Comparison of ENCODE assay signal across 13 mouse cellular contexts in genomic region chr11:95100393-95100792, GRCm38 (mm10). TPM values are rescaled to one million over a fixed set of nuclear protein-coding genes. Genes with fewer than 3 reads are reported as not detected.
DNase-seq lines count a peak whose midpoint lies in the region; ATAC-seq and TF ChIP-seq lines count a peak whose summit lies in the region.
"Had no signal": no experiment of that assay in that cellular context is flagged by ENCODE, and none has a peak within 500 bp of the region (broad histone marks: within the 10 kb centered on the region; RNA-seq: fewer than 3 reads in every experiment).

No protein-coding gene starts in this region.

- H3K36me3 ChIP-seq in hindbrain, postnatal 0 days (ENCODE audit: insufficient read depth, low read length) = no peaks in the 10 kb centered on the region
- no peaks in the 10 kb centered on the region for H3K36me3 ChIP-seq in hindbrain, embryonic 16.5 days (ENCODE audit: control insufficient read depth, insufficient read depth, low read length)
- no peaks in the 10 kb centered on the region for H3K36me3 ChIP-seq in C2C12 (ENCODE audit: control insufficient read depth, insufficient read depth)
- H3K36me3 ChIP-seq in limb, embryonic 10.5 days = no peaks in the 10 kb centered on the region
- no peaks in the 10 kb centered on the region for H3K36me3 ChIP-seq in midbrain, embryonic 13.5 days

- no peak for ATAC-seq in hindbrain, postnatal 0 days
- ATAC-seq in hindbrain, embryonic 16.5 days = no peak
- ATAC-seq in midbrain, embryonic 13.5 days = no peak

- no peaks in the 10 kb centered on the region for H3K9me3 ChIP-seq in hindbrain, postnatal 0 days (ENCODE audit: low read length)
- no peaks in the 10 kb centered on the region for H3K9me3 ChIP-seq in hindbrain, embryonic 16.5 days (ENCODE audit: control insufficient read depth, low read length)
- H3K9me3 ChIP-seq in limb, embryonic 10.5 days (replicated peaks) = no peaks in the 10 kb centered on the region
- H3K9me3 ChIP-seq in midbrain, embryonic 13.5 days = no peaks in the 10 kb centered on the region

- H3K4me2 ChIP-seq in hindbrain, postnatal 0 days (ENCODE audit: low read depth, low read length) = no peak overlapping the region
- H3K4me2 ChIP-seq in hindbrain, embryonic 16.5 days (ENCODE audit: low read length) = no peak overlapping the region
- H3K4me2 ChIP-seq in midbrain, embryonic 13.5 days (replicated peaks) = no peak overlapping the region

- 38% methylated on average over 3 of the region's 3 CpGs for WGBS in hindbrain, postnatal 0 days
- WGBS in hindbrain, embryonic 16.5 days = 27% methylated on average over 3 of the region's 3 CpGs
- WGBS in limb, embryonic 10.5 days = 31% methylated on average over 3 of the region's 3 CpGs
- WGBS in midbrain, embryonic 13.5 days = 37% methylated on average over 3 of the region's 3 CpGs

- DNase-seq in hindbrain, postnatal 0 days (ENCODE audit: low spot score) = no peak
- peak; percentile 75 for DNase-seq in embryo, embryonic 10 days (ENCODE audit: low spot score)
- DNase-seq in limb, embryonic 10.5 days (ENCODE audit: low spot score) = no peak
- no peak for DNase-seq in spleen, postnatal 10 days (ENCODE audit: low spot score in 2 of 2)
- no peak for DNase-seq in c-Kit-positive CD71-positive TER-119-positive erythroid progenitor cells, embryonic 14.5 days (ENCODE audit: low spot score)
- DNase-seq: lung, postnatal 14 days had no signal

- no peak overlapping the region for H3K9ac ChIP-seq in hindbrain, postnatal 0 days (replicated peaks; ENCODE audit: low read length)
- H3K9ac ChIP-seq in hindbrain, embryonic 16.5 days (ENCODE audit: low read depth, low read length) = no peak overlapping the region
- H3K9ac ChIP-seq in midbrain, embryonic 13.5 days (replicated peaks) = no peak overlapping the region

- H3K27me3 ChIP-seq in hindbrain, postnatal 0 days (ENCODE audit: insufficient read depth, low read length) = no peaks in the 10 kb centered on the region
- H3K27me3 ChIP-seq in hindbrain, embryonic 16.5 days (replicated peaks; ENCODE audit: control insufficient read depth, insufficient read depth, low read length) = peaks cover 2% of the 10 kb centered on the region
- no peaks in the 10 kb centered on the region for H3K27me3 ChIP-seq in C2C12 (ENCODE audit: control insufficient read depth, insufficient read depth, insufficient read length)
- H3K27me3 ChIP-seq in limb, embryonic 10.5 days (ENCODE audit: low read depth, poor library complexity, severe bottlenecking) = peaks cover 8% of the 10 kb centered on the region; the same call in 1 of the 2 replicates
- H3K27me3 ChIP-seq in midbrain, embryonic 13.5 days = peaks cover 5% of the 10 kb centered on the region; the same call in 1 of the 2 replicates

- H3K79me3 ChIP-seq in C2C12 (ENCODE audit: low read depth) = no peaks in the 10 kb centered on the region

- no peak overlapping the region for H3ac ChIP-seq in C2C12 (ENCODE audit: control insufficient read depth, insufficient read length, low read depth)

- no peaks in the 10 kb centered on the region for H3K79me2 ChIP-seq in C2C12 (ENCODE audit: control insufficient read depth, insufficient read depth)

- H3K4me3 ChIP-seq in hindbrain, postnatal 0 days (ENCODE audit: low read length) = no peak overlapping the region
- H3K4me3 ChIP-seq in hindbrain, embryonic 16.5 days (ENCODE audit: low read length) = no peak overlapping the region
- no peak overlapping the region for H3K4me3 ChIP-seq in C2C12 (ENCODE audit: insufficient read depth, poor library complexity, severe bottlenecking)
- no peak overlapping the region for H3K4me3 ChIP-seq in limb, embryonic 10.5 days
- no peak overlapping the region for H3K4me3 ChIP-seq in midbrain, embryonic 13.5 days (replicated peaks)

- no peak overlapping the region for H3K27ac ChIP-seq in hindbrain, postnatal 0 days
- no peak overlapping the region for H3K27ac ChIP-seq in hindbrain, embryonic 16.5 days (ENCODE audit: low read depth, low read length)
- peak overlapping the region; percentile 4; the same call in 1 of the 2 replicates for H3K27ac ChIP-seq in limb, embryonic 10.5 days
- H3K27ac ChIP-seq in midbrain, embryonic 13.5 days = no peak overlapping the region

- 0 out of 2 replicates have a peak, but pooled peaks cover 4% of the 10 kb centered on the region for H3K4me1 ChIP-seq in hindbrain, postnatal 0 days (ENCODE audit: insufficient read depth, low read length)
- peaks cover under 1% of the 10 kb centered on the region for H3K4me1 ChIP-seq in hindbrain, embryonic 16.5 days (ENCODE audit: control insufficient read depth, insufficient read depth, low read depth, low read length)
- H3K4me1 ChIP-seq in limb, embryonic 10.5 days = peaks cover 46% of the 10 kb centered on the region
- H3K4me1 ChIP-seq in midbrain, embryonic 13.5 days (replicated peaks) = peaks cover 13% of the 10 kb centered on the region

- peak; percentile 14; the same call in 1 of the 2 replicates for TF ChIP-seq CTCF in hindbrain, postnatal 0 days (IDR thresholded peaks at IDR 0.05; ENCODE audit: low read depth)
- no peak for TF ChIP-seq CTCF in C2C12 (IDR thresholded peaks at IDR 0.05; ENCODE audit: control insufficient read depth, insufficient read depth, insufficient read length)

TF ChIP-seq in C2C12, 6 proteins besides CTCF, POLR2A, EP300 and RAD21:
- TF ChIP-seq MYOD1 (IDR thresholded peaks at IDR 0.05; ENCODE audit: control insufficient read depth, insufficient read length, low read depth) (peak; percentile 71), MAX (IDR thresholded peaks at IDR 0.05) (no peak), MYOG (IDR thresholded peaks at IDR 0.05; ENCODE audit: control insufficient read depth, extremely low read depth, insufficient read length) (no peak)

RNA-seq across cellular contexts. Expression of gene Dlx3, which starts 19.5 kb away (rescaled TPM):
- 0.18 and 0.37 TPM in 2 replicates for total RNA-seq in hindbrain, postnatal 0 days (2014; rRNA removed)
- 0.23 and 0.28 TPM in 2 replicates for polyA plus RNA-seq in hindbrain, postnatal 0 days (2015; fragmentation: Nextera tagmentation; extraction: Ambion mirVana)
- polyA plus RNA-seq in hindbrain, embryonic 16.5 days (2015; fragmentation: Nextera tagmentation; extraction: Ambion mirVana) = 0.19 and 0.32 TPM in 2 replicates
- 31.8 TPM for polyA plus RNA-seq in C2C12 (2012; fragmentation: generic; extraction: Trizol)
- polyA plus RNA-seq in limb, embryonic 10.5 days (2016; fragmentation: Nextera tagmentation; extraction: Ambion mirVana) = 6.9 and 9.5 TPM in 2 replicates
- 0.27 and 0.30 TPM in 2 replicates for polyA plus RNA-seq in midbrain, embryonic 13.5 days (2015; fragmentation: Nextera tagmentation; extraction: Ambion mirVana)
- total RNA-seq: adrenal gland, adult 18-20 months; left cerebral cortex, postnatal 25 days had no signal
- polyA plus RNA-seq: frontal cortex, adult 2 months; heart, embryonic 14.5 days had no signal

RNA-seq across cellular contexts. Expression of gene Itga3, which starts 23.8 kb away (rescaled TPM):
- 55.4 and 68.8 TPM in 2 replicates for total RNA-seq in hindbrain, postnatal 0 days (2014; rRNA removed)
- 13.2 and 14.4 TPM in 2 replicates for polyA plus RNA-seq in hindbrain, postnatal 0 days (2015; fragmentation: Nextera tagmentation; extraction: Ambion mirVana)
- 16.7 and 19.3 TPM in 2 replicates for polyA plus RNA-seq in hindbrain, embryonic 16.5 days (2015; fragmentation: Nextera tagmentation; extraction: Ambion mirVana)
- polyA plus RNA-seq in C2C12 (2012; fragmentation: generic; extraction: Trizol) = 51.1 TPM
- polyA plus RNA-seq in limb, embryonic 10.5 days (2016; fragmentation: Nextera tagmentation; extraction: Ambion mirVana) = 10.2 and 11.1 TPM in 2 replicates
- polyA plus RNA-seq in midbrain, embryonic 13.5 days (2015; fragmentation: Nextera tagmentation; extraction: Ambion mirVana) = 6.6 and 8.8 TPM in 2 replicates

RNA-seq across cellular contexts. Expression of gene Dlx4, which starts 45.7 kb away (rescaled TPM):
- total RNA-seq in hindbrain, postnatal 0 days (2014; rRNA removed) = 0.52 and 0.68 TPM in 2 replicates
- polyA plus RNA-seq in hindbrain, postnatal 0 days (2015; fragmentation: Nextera tagmentation; extraction: Ambion mirVana) = 0.29 and 0.43 TPM in 2 replicates
- polyA plus RNA-seq in hindbrain, embryonic 16.5 days (2015; fragmentation: Nextera tagmentation; extraction: Ambion mirVana) = not detected in 2 replicates
- 0.37 TPM for polyA plus RNA-seq in C2C12 (2012; fragmentation: generic; extraction: Trizol)
- polyA plus RNA-seq in limb, embryonic 10.5 days (2016; fragmentation: Nextera tagmentation; extraction: Ambion mirVana) = 0.85 and 1.9 TPM in 2 replicates
- not detected in 2 replicates for polyA plus RNA-seq in midbrain, embryonic 13.5 days (2015; fragmentation: Nextera tagmentation; extraction: Ambion mirVana)
- total RNA-seq: adrenal gland, adult 18-20 months; left cerebral cortex, postnatal 25 days had no signal
- polyA plus RNA-seq: frontal cortex, adult 2 months; heart, embryonic 14.5 days had no signal

RNA-seq across cellular contexts. Expression of gene Pdk2, which starts 59.2 kb away (rescaled TPM):
- total RNA-seq in hindbrain, postnatal 0 days (2014; rRNA removed) = 25.0 and 32.0 TPM in 2 replicates
- polyA plus RNA-seq in hindbrain, postnatal 0 days (2015; fragmentation: Nextera tagmentation; extraction: Ambion mirVana) = 46.8 and 49.0 TPM in 2 replicates
- polyA plus RNA-seq in hindbrain, embryonic 16.5 days (2015; fragmentation: Nextera tagmentation; extraction: Ambion mirVana) = 34.6 and 42.1 TPM in 2 replicates
- 1.8 TPM for polyA plus RNA-seq in C2C12 (2012; fragmentation: generic; extraction: Trizol)
- 9.8 and 21.2 TPM in 2 replicates for polyA plus RNA-seq in limb, embryonic 10.5 days (2016; fragmentation: Nextera tagmentation; extraction: Ambion mirVana)
- 21.4 and 24.7 TPM in 2 replicates for polyA plus RNA-seq in midbrain, embryonic 13.5 days (2015; fragmentation: Nextera tagmentation; extraction: Ambion mirVana)
